Mouse (Mus musculus) urinary bladder, postnatal 25 days (tissue): ENCODE data around the gene Slc26a3.

Source experiments
- DNase-seq: peaks from one replicate; pipeline ENCODE4 v3.0.0; 2022; ENCODE audit warnings: low spot score

Slc26a3 gene

GRCm38 (mm10) chr12:31513724-31514503 lies 123.2 kb downstream of the Slc26a3 start:
- DNase-seq = no peak

- no peak for DNase-seq
These were observed 129.4 kb downstream of the Slc26a3 start for GRCm38 (mm10) chr12:31520119-31520518.

GRCm38 (mm10) chr12:31521371-31521770 lies 130.7 kb downstream of the Slc26a3 start:
- no peak for DNase-seq
